Mouse (Mus musculus) G1E (cell line): Measurements from ENCODE around the gene Olfr67.
"Not testable (repeated sequence)": the region's sequence is repeated elsewhere in the genome, so short reads cannot be mapped to it uniquely, and the experiment has no call there.

ENCODE experiments used
- CTCF ChIP-seq: IDR thresholded peaks from 2 replicates; pipeline ENCODE4 v1.5.1; 2012; ENCODE audit warnings: low read depth, low read length, inconsistent platforms, mixed read lengths
- GATA1 ChIP-seq: IDR thresholded peaks from 2 replicates; pipeline ENCODE4 v1.6.1; 2012; ENCODE audit warnings: borderline replicate concordance, low read length, inconsistent platforms, mixed read lengths
- GATA2 ChIP-seq: IDR thresholded peaks from 2 replicates; pipeline ENCODE4 v1.6.1; 2012; ENCODE audit warnings: low read depth, low read length, inconsistent platforms, borderline replicate concordance
- POLR2AphosphoS5 ChIP-seq: IDR thresholded peaks from 2 replicates; pipeline ENCODE4 v1.6.1; 2012; ENCODE audit warnings: low read depth, low read length, inconsistent platforms; ENCODE audit not compliant: insufficient replicate concordance
- TAL1 ChIP-seq: conservative IDR thresholded peaks from 2 replicates; pipeline ENCODE4 v1.6.1; 2012; ENCODE audit warnings: low read depth, low read length, inconsistent platforms, mixed read lengths

DNA sequence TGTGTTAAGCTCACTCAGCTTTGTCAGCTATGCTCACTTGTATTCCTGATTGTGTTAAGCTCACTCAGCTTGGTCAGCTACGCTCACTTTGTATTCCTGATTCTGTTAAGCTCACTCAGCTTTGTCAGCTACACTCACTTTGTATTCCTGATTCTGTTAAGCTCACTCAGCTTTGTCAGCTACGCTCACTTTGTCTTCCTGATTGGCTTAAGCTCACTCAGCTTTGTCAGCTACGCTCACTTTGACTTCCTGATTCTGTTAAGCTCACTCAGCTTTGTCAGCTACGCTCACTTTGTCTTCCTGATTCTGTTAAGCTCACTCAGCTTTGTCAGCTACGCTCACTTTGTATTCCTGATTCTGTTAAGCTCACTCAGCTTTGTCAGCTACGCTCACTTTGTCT, 29.4 kb downstream of the Olfr67 start:
- not testable (repeated sequence) for TF ChIP-seq GATA1, CTCF, POLR2AphosphoS5, TAL1, GATA2
